Mouse (Mus musculus) monocyte, adult 5-6 weeks (primary cell): Measurements from ENCODE around the gene Gm39566. TPM values are rescaled to one million over a fixed set of nuclear protein-coding genes. Genes with fewer than 3 reads are reported as not detected.

Experiments
- ATAC-seq: fragments of 153-309, 156-312 bp; replicated peaks from 2 replicates; pipeline ENCODE4 v1.8.0; 2017; ENCODE audit warnings: mild to moderate bottlenecking; ENCODE audit not compliant: low TSS enrichment, insufficient number of reproducible peaks, severe bottlenecking, poor library complexity, low FRiP score
- total RNA-seq: library from RNA; stranded (forward); fragments of 200-1000, 200-491, 200-594 nt; gene quantifications from 3 replicates; pipeline ENCODE4 v1.2.3, GENCODE M21; 2017

Gene Gm39566
- total RNA-seq, 1 experiment from 2014 or later: not detected

DNA sequence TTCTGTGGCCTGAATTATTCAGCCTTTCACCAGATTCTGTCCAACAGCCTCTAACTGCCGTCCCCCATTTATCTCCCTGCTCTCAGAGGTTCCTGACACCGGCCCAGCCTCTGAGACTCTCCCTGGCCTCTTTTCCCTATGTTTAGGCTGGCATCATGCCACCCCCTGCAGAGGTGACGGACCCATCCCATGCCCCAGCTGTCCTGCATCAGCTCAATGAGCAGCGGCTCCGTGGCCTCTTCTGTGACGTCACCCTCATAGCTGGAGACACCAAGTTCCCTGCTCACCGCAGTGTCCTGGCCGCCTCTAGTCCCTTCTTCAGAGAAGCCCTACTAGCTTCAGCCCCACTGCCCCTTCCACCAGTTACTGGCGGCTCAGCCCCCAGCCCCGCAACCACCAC is 39.4 kb downstream of the Gm39566 start:
- ATAC-seq: no peak

- no peak for ATAC-seq
Observed at GRCm38 (mm10) chr11:69774961-69775360, 40.1 kb downstream of the Gm39566 start.

DNA sequence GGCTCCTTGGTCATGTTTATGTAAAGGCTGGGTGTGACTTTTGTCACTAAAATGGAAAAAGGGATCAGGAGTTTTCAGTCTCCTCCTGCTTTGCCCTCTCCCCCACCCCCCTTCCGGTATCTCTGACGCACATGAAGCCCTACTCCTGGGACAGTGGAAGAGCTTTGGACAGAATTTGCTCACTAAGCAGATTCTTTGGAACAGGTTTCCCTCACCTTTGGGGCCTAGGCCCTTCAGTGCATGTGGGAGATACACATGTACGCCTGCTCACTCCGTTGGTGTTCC is 47.5 kb downstream of the Gm39566 start:
- ATAC-seq: no peak

- ATAC-seq: no peak
Observed at GRCm38 (mm10) chr11:69766872-69767624, 48.0 kb downstream of the Gm39566 start.

DNA sequence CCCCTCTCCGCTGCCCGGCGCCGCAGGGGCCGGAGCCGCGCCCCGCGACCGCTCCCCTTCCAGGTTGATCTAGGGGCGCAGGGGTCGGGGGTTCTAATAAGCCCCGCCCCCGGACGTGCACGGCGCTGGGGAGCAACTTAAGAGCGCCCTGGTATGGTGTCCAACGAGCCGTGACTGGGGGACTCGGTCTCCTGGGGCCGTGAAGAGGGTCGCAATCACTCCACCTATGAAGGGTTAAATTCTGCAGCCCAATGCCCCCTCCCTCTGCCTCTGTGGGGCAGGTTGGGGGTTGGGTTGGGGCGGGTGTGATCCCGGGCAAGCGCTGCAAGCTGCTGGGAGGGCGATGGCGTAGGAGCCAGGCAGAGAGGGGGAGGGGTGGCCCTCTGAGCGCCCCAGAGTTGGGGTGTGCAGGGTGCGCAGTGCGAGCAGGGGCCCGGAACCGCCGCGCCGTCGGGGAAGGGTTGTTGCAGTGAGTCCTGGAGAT is 48.9 kb downstream of the Gm39566 start:
- 0 out of 2 replicates have a peak, but pooled peaks have one; percentile 25 for ATAC-seq

DNA sequence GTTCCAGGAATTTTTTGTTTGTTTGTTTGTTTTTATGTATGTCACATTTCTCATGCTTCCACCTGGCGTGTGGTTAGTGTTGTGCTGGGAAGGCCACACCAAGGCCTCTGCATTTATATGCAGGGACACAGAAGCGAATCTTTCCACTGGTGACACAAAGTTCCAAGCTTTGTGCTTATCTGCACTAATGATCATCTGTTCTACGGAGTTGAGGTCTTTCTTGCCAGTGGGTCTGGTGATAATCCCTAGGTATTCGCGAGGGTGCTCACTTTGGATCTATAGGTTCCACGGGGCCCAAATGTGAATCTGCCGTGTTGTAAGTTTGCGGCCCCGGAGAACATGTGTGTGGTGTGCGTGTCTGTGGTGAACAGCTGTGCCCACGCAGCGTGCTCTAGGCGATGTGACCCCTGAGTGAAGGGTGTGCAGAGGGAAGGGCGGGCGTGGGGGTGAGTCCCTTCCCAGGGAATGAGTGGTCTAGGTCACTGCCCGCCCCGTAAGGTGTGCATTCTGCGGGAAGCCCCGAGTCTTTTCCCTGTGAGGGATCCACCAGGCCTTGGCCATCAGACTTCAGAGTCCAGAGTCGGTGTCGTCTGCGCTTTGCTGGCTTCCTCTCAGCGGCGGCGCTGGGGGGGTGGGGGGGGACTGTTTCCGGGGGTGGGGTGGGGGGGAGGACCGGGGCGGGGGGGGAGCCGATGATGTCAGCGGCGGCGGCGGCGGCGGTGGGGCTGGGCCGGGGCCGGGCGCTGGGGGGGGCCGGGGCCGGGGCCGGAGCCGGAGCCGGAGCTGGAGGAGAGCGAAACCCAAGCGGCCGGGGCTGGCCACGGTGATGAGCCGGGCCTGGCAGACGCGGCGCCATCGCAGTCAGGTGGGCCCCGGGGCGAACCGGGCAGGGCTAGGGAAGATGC is 49.6 kb downstream of the Gm39566 start, which contains the start of gene Zbtb4:
TSS of gene Zbtb4 (plus strand) at position 692 of the 905 bp plus-strand sequence.
- no peak; the same call in 1 of the 2 replicates for ATAC-seq

GRCm38 (mm10) chr11:69763551-69763950 is 51.5 kb downstream of the Gm39566 start:
- no peak for ATAC-seq

DNA sequence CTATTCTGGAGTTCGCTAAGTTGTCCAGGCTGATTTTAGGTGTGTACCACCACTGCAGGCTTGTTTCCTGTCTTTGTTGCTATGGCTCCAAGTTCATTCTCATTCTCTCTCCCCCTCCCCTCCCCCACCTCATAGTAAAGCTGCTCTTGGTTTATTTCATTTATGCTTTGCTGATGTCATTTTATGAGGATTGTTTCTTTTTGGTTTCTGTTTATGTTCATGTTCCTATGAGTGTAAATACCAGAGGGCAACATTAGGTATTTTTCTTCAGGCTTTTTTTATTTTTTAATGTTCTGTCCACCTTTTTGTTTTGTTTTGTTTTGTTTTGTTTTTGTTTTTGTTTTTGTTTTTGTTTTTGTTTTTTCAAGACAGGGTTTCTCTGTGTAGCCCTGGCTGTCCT is 53.2 kb downstream of the Gm39566 start, which contains the start of gene Slc35g3:
TSS of gene Slc35g3 (minus strand) at position 101 of the 400 bp plus-strand sequence.
- no peak for ATAC-seq

Other genes with a start within 250 kb of the Gm39566 start
- gene Wrap53, start 235.0 kb downstream of the Gm39566 start, total RNA-seq: 2.8 to 9.4 TPM (median 3.8 TPM) in 3 replicates
- gene Trp53, start 234.9 kb downstream of the Gm39566 start, total RNA-seq: 11.9 to 26.9 TPM (median 24.5 TPM) in 3 replicates
- gene Atp1b2, start 209.4 kb downstream of the Gm39566 start, total RNA-seq: not detected in 3 replicates
- gene Shbg, start 197.4 kb downstream of the Gm39566 start, total RNA-seq: not detected in 3 replicates
- 0.67 TPM in 1 of 3 replicates, not detected in the others for gene Sat2, start 193.3 kb downstream of the Gm39566 start, total RNA-seq
- 64.6 to 83.5 TPM (median 67.9 TPM) in 3 replicates for gene Fxr2, start 182.3 kb downstream of the Gm39566 start, total RNA-seq
- 4.1 to 8.2 TPM in 2 of 3 replicates, not detected in the other for gene Sox15, start 160.0 kb downstream of the Gm39566 start, total RNA-seq
- gene Mpdu1, start 152.7 kb downstream of the Gm39566 start, total RNA-seq: 32.9 to 56.3 TPM (median 49.2 TPM) in 3 replicates
- gene Cd68, start 149.1 kb downstream of the Gm39566 start, total RNA-seq: 203 to 221 TPM (median 207 TPM) in 3 replicates
- gene Eif4a1, start 142.9 kb downstream of the Gm39566 start, total RNA-seq: 597 to 694 TPM (median 633 TPM) in 3 replicates
- gene Senp3, start 133.2 kb downstream of the Gm39566 start, total RNA-seq: 67.5 to 144 TPM (median 118 TPM) in 3 replicates
- gene Tnfsf13, start 129.5 kb downstream of the Gm39566 start, total RNA-seq: 40.3 to 90.5 TPM (median 78.8 TPM) in 3 replicates
- 2.5 to 23.1 TPM (median 10.7 TPM) in 3 replicates for gene Tnfsf12, start 119.4 kb downstream of the Gm39566 start, total RNA-seq
- gene Tnfsfm13, start 119.2 kb downstream of the Gm39566 start, total RNA-seq: 23.9 to 50.5 TPM (median 24.3 TPM) in 3 replicates
- gene Polr2a, start 56.7 kb downstream of the Gm39566 start, total RNA-seq: 21.5 to 120 TPM (median 48.7 TPM) in 3 replicates
- not detected in 3 replicates for gene Slc35g3, start 53.3 kb downstream of the Gm39566 start, total RNA-seq
- 6.6 to 23.7 TPM (median 7.7 TPM) in 3 replicates for gene Zbtb4, start 49.4 kb downstream of the Gm39566 start, total RNA-seq
- 2.3 to 5.8 TPM (median 2.7 TPM) in 3 replicates for gene Chrnb1, start 19.4 kb downstream of the Gm39566 start, total RNA-seq
- 0.64 TPM in 1 of 3 replicates, not detected in the others for gene Fgf11, start 13.4 kb downstream of the Gm39566 start, total RNA-seq
- not detected in 3 replicates for gene Tmem102, start 9.7 kb downstream of the Gm39566 start, total RNA-seq
- gene Spem2, start 3.2 kb upstream of the Gm39566 start, total RNA-seq: 0.29 TPM in 1 of 3 replicates, not detected in the others
- gene Spem1, start 6.9 kb upstream of the Gm39566 start, total RNA-seq: not detected in 3 replicates
- 0.10 to 0.29 TPM (median 0.11 TPM) in 3 replicates for gene Nlgn2, start 22.5 kb upstream of the Gm39566 start, total RNA-seq
- 35.3 to 85.7 TPM (median 75.7 TPM) in 3 replicates for gene Tmem256, start 23.2 kb upstream of the Gm39566 start, total RNA-seq
- 0.53 to 3.8 TPM (median 2.8 TPM) in 3 replicates for gene Plscr3, start 31.1 kb upstream of the Gm39566 start, total RNA-seq
- not detected in 3 replicates for gene Tnk1, start 43.4 kb upstream of the Gm39566 start, total RNA-seq
- not detected in 3 replicates for gene Tmem95, start 62.7 kb upstream of the Gm39566 start, total RNA-seq
- 1.6 to 9.9 TPM (median 2.5 TPM) in 3 replicates for gene Kctd11, start 66.1 kb upstream of the Gm39566 start, total RNA-seq
- 83.6 to 201 TPM (median 84.0 TPM) in 3 replicates for gene Acap1, start 80.2 kb upstream of the Gm39566 start, total RNA-seq
- 0.87 TPM in 1 of 3 replicates, not detected in the others for gene 2810408A11Rik, start 85.7 kb upstream of the Gm39566 start, total RNA-seq
- 16.1 to 57.8 TPM (median 24.6 TPM) in 3 replicates for gene Neurl4, start 85.8 kb upstream of the Gm39566 start, total RNA-seq
- gene Gps2, start 98.6 kb upstream of the Gm39566 start, total RNA-seq: 85.4 to 110 TPM (median 101 TPM) in 3 replicates
- gene Eif5a, start 106.7 kb upstream of the Gm39566 start, total RNA-seq: 255 to 299 TPM (median 276 TPM) in 3 replicates
- gene Ybx2, start 120.5 kb upstream of the Gm39566 start, total RNA-seq: not detected in 3 replicates
- gene Slc2a4, start 132.9 kb upstream of the Gm39566 start, total RNA-seq: not detected in 3 replicates
- not detected in 3 replicates for gene Cldn7, start 149.5 kb upstream of the Gm39566 start, total RNA-seq
- gene Ctdnep1, start 165.9 kb upstream of the Gm39566 start, total RNA-seq: 19.4 to 30.8 TPM (median 23.6 TPM) in 3 replicates
- gene Elp5, start 167.2 kb upstream of the Gm39566 start, total RNA-seq: 29.0 to 43.7 TPM (median 33.9 TPM) in 3 replicates
- gene Gabarap, start 175.8 kb upstream of the Gm39566 start, total RNA-seq: 244 to 340 TPM (median 296 TPM) in 3 replicates
- gene Phf23, start 180.5 kb upstream of the Gm39566 start, total RNA-seq: 48.7 to 74.0 TPM (median 57.5 TPM) in 3 replicates
- gene Dvl2, start 185.3 kb upstream of the Gm39566 start, total RNA-seq: 18.6 to 27.1 TPM (median 19.1 TPM) in 3 replicates
- gene Acadvl, start 200.1 kb upstream of the Gm39566 start, total RNA-seq: 46.9 to 64.6 TPM (median 55.3 TPM) in 3 replicates
- 3.5 to 20.2 TPM (median 6.5 TPM) in 3 replicates for gene Dlg4, start 201.6 kb upstream of the Gm39566 start, total RNA-seq
- not detected in 3 replicates for gene Asgr1, start 238.8 kb upstream of the Gm39566 start, total RNA-seq